Mouse (Mus musculus): Measurements from ENCODE around the gene Ap5z1.

GRCm38 (mm10) chr5:142415401-142415800, 48.3 kb upstream of the Ap5z1 start:
- TF ChIP-seq CTCF (IDR thresholded peaks at IDR 0.05; ENCODE audit: low read depth): no peak
- TF ChIP-seq EP300 (IDR thresholded peaks at IDR 0.05; ENCODE audit: low read depth): no peak
